Mouse (Mus musculus): ENCODE data around the gene Col6a1.

GRCm38 (mm10) chr10:76711331-76711730, 14.6 kb downstream of the Col6a1 start:
- no peak for TF ChIP-seq GATA1 (IDR thresholded peaks at IDR 0.05; ENCODE audit: borderline replicate concordance, low read length)
- no peak for TF ChIP-seq FLI1 (IDR thresholded peaks at IDR 0.05; ENCODE audit: low read length)
